8 mouse cellular contexts compared by ENCODE assay signal in the genomic region with DNA sequence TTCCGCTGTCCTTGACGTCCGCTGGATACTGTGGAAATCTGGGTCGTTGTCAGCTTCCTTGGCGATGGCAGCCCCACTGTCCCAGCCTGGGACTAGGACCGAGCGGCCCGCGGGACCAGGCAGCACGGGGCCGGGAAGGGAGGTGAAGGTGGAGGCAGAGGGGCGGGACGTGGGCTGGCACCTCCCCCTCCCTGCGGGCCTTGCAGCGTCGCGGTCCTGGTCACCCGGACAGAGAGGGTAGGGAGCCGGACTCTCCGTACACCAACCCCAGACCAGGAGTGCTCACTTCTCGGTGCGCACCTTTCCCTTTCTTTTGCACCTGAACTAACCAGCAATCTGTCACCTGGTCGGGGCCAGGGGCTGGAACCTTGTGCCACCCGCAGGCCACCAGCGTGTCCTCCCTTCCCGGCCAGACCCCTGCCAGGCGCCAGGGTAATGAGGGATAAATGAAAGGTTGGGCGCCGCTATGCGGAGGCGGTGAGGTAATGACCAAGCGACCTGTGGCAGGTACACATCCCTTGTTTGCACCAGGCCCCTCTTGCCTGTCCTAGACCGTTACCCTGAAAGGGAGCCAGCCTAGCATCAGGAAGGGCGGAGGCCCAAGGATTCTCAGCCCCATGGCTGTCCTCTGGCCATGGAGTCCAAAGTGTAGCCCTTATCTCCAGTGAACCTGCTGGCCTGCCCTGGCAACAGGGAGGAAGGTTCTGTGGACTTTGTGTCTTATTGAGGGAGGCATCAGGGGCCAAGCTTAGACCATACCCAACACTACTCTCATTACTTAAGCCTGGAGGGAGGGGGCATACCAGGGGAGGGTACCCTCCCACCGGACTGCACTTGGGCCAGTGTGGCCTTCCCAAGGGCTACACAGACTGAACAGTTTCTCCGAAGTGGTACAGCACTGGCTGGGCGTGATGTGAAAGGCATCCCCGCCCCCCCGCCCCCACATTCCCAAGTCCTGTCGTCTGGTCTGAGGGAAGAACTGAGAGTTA. TPM values are rescaled to one million over a fixed set of nuclear protein-coding genes. Genes with fewer than 3 reads are reported as not detected.
A peak's percentile ranks its signal among the peaks of the same experiment; 100 is the strongest.
DNase-seq lines count a peak whose midpoint lies in the region; ATAC-seq and TF ChIP-seq lines count a peak whose summit lies in the region.

Plekhg6 (minus strand) TSS at position 422 of the 989 bp plus-strand sequence.

- no peak within 1 kb of the TSS for H3K27ac ChIP-seq in hindbrain, embryonic 10.5 days
- no peak within 1 kb of the TSS for H3K27ac ChIP-seq in limb, embryonic 11.5 days (replicated peaks; ENCODE audit: low read depth, low read length)
- no peak within 1 kb of the TSS for H3K27ac ChIP-seq in midbrain, embryonic 10.5 days (replicated peaks)
- no peak within 1 kb of the TSS for H3K27ac ChIP-seq in left cerebral cortex, adult 2 months

- 0 out of 2 replicates have a peak, but pooled peaks have one; percentile 22 for ATAC-seq in limb, embryonic 11.5 days (ENCODE audit: insufficient number of reproducible peaks, low FRiP score, low TSS enrichment, low read depth)

- DNase-seq in thymus, postnatal 14 days, result peak; percentile 7
- no peak for DNase-seq in thymus, adult 18-20 months
- no peak for DNase-seq in hindbrain, embryonic 10.5 days (ENCODE audit: low spot score)
- no peak for DNase-seq in limb, embryonic 11.5 days (ENCODE audit: low spot score)
- DNase-seq in midbrain, embryonic 10.5 days (ENCODE audit: low spot score), result no peak
- no peak for DNase-seq in left cerebral cortex, adult 2 months (ENCODE audit: extremely low spot score in 1 of 2, low spot score in 2 of 2)
- DNase-seq in frontal cortex, postnatal 25 days (ENCODE audit: low spot score in 2 of 2), result no peak
- no peak for DNase-seq in cerebellum, adult 8-10 months

- no peaks in the 10 kb centered on the region for H3K9me3 ChIP-seq in hindbrain, embryonic 10.5 days
- no peaks in the 10 kb centered on the region; the same call in 1 of the 2 replicates for H3K9me3 ChIP-seq in limb, embryonic 11.5 days (ENCODE audit: control insufficient read depth, low read length)
- no peaks in the 10 kb centered on the region for H3K9me3 ChIP-seq in midbrain, embryonic 10.5 days (replicated peaks)

- H3K4me3 ChIP-seq in hindbrain, embryonic 10.5 days, result peak within 1 kb of the TSS; percentile 48
- peak within 1 kb of the TSS; percentile 32 for H3K4me3 ChIP-seq in limb, embryonic 11.5 days (ENCODE audit: low read depth, low read length)
- peak within 1 kb of the TSS; percentile 45 for H3K4me3 ChIP-seq in midbrain, embryonic 10.5 days
- H3K4me3 ChIP-seq in left cerebral cortex, adult 2 months, result no peak within 1 kb of the TSS

- intact Hi-C loops in left cerebral cortex, adult 2 months (cut with DNase I), result no loop called here

- no peak for TF ChIP-seq CTCF in left cerebral cortex, adult 2 months (IDR thresholded peaks at IDR 0.05)

- H3K9ac ChIP-seq in limb, embryonic 11.5 days (ENCODE audit: low read length), result peak within 1 kb of the TSS; percentile 17; the same call in 1 of the 2 replicates

- H3K4me1 ChIP-seq in hindbrain, embryonic 10.5 days (replicated peaks), result peaks cover 47% of the 10 kb centered on the region
- peaks cover 12% of the 10 kb centered on the region for H3K4me1 ChIP-seq in limb, embryonic 11.5 days (ENCODE audit: control insufficient read depth, insufficient read depth, low read length)
- peaks cover 46% of the 10 kb centered on the region for H3K4me1 ChIP-seq in midbrain, embryonic 10.5 days

- H3K36me3 ChIP-seq in hindbrain, embryonic 10.5 days, result no peaks in the 10 kb centered on the region
- H3K36me3 ChIP-seq in limb, embryonic 11.5 days (ENCODE audit: control insufficient read depth, insufficient read depth, low read length), result no peaks in the 10 kb centered on the region
- H3K36me3 ChIP-seq in midbrain, embryonic 10.5 days, result no peaks in the 10 kb centered on the region

- H3K4me2 ChIP-seq in limb, embryonic 11.5 days (ENCODE audit: low read depth, severe bottlenecking), result peak within 1 kb of the TSS; percentile 61

- 10% methylated on average over 40 of the region's 40 CpGs for WGBS in hindbrain, embryonic 10.5 days
- WGBS in limb, embryonic 11.5 days, result 8% methylated on average over 38 of the region's 40 CpGs
- 9% methylated on average over 40 of the region's 40 CpGs for WGBS in midbrain, embryonic 10.5 days

- peaks cover 68% of the 10 kb centered on the region for H3K27me3 ChIP-seq in hindbrain, embryonic 10.5 days (ENCODE audit: insufficient read depth, poor library complexity, severe bottlenecking)
- peaks cover 49% of the 10 kb centered on the region for H3K27me3 ChIP-seq in limb, embryonic 11.5 days (ENCODE audit: control insufficient read depth, insufficient read depth, low read length)
- peaks cover 76% of the 10 kb centered on the region for H3K27me3 ChIP-seq in midbrain, embryonic 10.5 days (ENCODE audit: low read depth, poor library complexity, severe bottlenecking)

RNA-seq across cellular contexts. Expression of gene Plekhg6, which starts in this region (rescaled TPM):
- polyA plus RNA-seq in hindbrain, embryonic 10.5 days (2016; fragmentation: Nextera tagmentation; extraction: Ambion mirVana), result 0.13 and 0.20 TPM in 2 replicates
- polyA plus RNA-seq in limb, embryonic 11.5 days (2014; fragmentation: Nextera tagmentation; extraction: Ambion mirVana), result 0.13 and 0.27 TPM in 2 replicates
- 0.12 and 0.15 TPM in 2 replicates for polyA plus RNA-seq in midbrain, embryonic 10.5 days (2016; fragmentation: Nextera tagmentation; extraction: Ambion mirVana)
- total RNA-seq in left cerebral cortex, adult 2 months (2021), result under 1 TPM; 0.30 to 0.34 TPM

Comparison
In these comparisons a context has a peak if more than half of its experiments do, and no peak if none do; other contexts are left out.
1. Peak in ATAC-seq, H3K4me3 ChIP-seq, H3K9ac ChIP-seq and H3K4me2 ChIP-seq in limb, embryonic 11.5 days; RNA of the gene not detected or under 1 TPM.